Mouse (Mus musculus): ENCODE data around the gene Tlr9. TPM values are rescaled to one million over a fixed set of nuclear protein-coding genes. Genes with fewer than 3 reads are reported as not detected.

Tlr9 gene
- polyA plus RNA-seq, 1 experiment from 2014 or later, result 0.07 TPM

DNA sequence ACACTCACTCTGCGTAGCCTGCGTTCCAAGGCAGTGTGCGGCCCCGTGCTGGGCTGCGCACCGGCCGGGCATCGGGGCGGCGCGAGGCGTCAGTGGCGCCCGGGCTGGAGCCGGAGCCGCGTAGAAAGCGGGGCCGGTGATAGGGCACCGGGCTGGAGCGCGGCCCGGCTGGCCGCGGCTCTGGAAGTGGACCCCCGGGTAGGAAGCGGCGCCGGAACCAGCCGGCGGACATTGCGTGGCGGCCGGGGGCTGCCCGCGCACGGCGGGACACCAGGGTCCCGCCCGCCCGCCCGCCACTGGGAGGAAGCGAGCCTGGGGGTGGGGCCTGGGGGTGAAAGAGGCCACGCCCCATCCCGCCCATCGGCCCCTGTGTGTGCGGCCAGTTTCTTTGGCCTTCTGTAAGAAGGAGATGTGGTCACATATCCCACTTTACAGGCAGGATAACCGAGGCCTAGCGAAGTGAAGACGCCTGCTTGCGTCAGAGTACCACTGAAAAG lies 23.4 kb upstream of the Tlr9 start:
- ATAC-seq (ENCODE audit: low read depth) (peak; percentile 51), DNase-seq (ENCODE audit: low spot score) (peak; percentile 81)
- 0% methylated on average over 27 of the region's 51 CpGs for WGBS
- Histone ChIP-seq H3K27me3 (replicated peaks; ENCODE audit: control insufficient read depth, insufficient read depth, low read length) (no peaks in the 10 kb centered on the region), H3K27ac (replicated peaks; ENCODE audit: low read depth, low read length) (peak overlapping the region; percentile 44; the same call in 1 of the 2 replicates), H3K9ac (ENCODE audit: low read depth, low read length) (peak overlapping the region; percentile 82), H3K4me3 (ENCODE audit: low read depth, low read length) (peak overlapping the region; percentile 66), H3K9me3 (ENCODE audit: control insufficient read depth, low read length) (no peaks in the 10 kb centered on the region), H3K36me3 (ENCODE audit: control insufficient read depth, insufficient read depth, low read length) (peaks cover 21% of the 10 kb centered on the region), H3K4me2 (ENCODE audit: low read depth, low read length) (peak overlapping the region; percentile 73), H3K4me1 (ENCODE audit: control insufficient read depth, insufficient read depth, low read length) (peaks cover 20% of the 10 kb centered on the region)

DNA sequence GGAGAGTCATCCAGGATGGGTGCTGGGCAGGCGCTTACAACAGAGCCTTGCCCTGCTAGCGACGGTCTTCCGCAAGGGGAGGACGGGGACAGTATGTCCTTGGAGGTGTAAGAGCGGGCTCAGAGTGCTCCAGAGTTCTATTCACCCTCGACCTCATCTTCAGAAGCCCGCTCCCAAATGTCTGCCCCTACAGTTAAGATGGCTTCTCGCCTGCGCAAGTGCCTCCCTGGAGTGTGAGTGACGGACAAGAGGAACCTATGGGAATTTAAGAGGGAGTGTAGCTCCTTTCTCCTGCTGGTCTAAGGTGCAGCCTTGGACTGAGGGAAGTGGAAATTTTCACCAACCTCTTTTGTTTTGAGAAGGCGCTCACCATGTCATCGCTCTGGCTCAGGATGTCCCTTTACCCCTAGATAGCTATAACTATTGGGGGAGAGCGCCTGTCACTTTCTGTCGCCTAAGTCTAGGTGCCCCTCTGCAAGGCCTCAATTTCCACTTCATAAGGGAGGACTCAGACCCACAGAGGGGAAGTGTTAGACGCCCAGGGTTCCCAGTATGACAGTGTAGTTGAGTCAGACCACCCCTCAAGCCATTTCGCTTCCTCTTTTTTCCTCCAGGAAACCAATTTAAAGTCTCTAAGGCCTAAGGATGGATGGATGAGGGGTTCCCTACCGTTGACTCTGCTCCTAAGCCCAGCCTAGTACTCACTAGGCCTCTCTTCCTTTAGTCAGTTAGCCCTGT lies 22.7 kb upstream of the Tlr9 start, which contains the start of gene Ppm1m:
TSS of gene Ppm1m (minus strand) at position 212 of the 738 bp plus-strand sequence.
- H3K4me3 ChIP-seq (ENCODE audit: low read depth, low read length), result peak within 1 kb of the TSS; percentile 66
- ATAC-seq (ENCODE audit: low read depth) (no peak), DNase-seq (ENCODE audit: low spot score) (no peak)
- H3K27ac ChIP-seq (replicated peaks; ENCODE audit: low read depth, low read length), result peak within 1 kb of the TSS; percentile 44
- H3K36me3 ChIP-seq (ENCODE audit: control insufficient read depth, insufficient read depth, low read length), result peaks cover 21% of the 10 kb centered on the region
- H3K9me3 ChIP-seq (ENCODE audit: control insufficient read depth, low read length), result no peaks in the 10 kb centered on the region
- H3K4me2 ChIP-seq (ENCODE audit: low read depth, low read length), result peak within 1 kb of the TSS; percentile 73
- H3K27me3 ChIP-seq (replicated peaks; ENCODE audit: control insufficient read depth, insufficient read depth, low read length), result no peaks in the 10 kb centered on the region
- peak within 1 kb of the TSS; percentile 82 for H3K9ac ChIP-seq (ENCODE audit: low read depth, low read length)
- WGBS, result 43% methylated on average over 18 of the region's 18 CpGs
- peaks cover 25% of the 10 kb centered on the region for H3K4me1 ChIP-seq (ENCODE audit: control insufficient read depth, insufficient read depth, low read length)

DNA sequence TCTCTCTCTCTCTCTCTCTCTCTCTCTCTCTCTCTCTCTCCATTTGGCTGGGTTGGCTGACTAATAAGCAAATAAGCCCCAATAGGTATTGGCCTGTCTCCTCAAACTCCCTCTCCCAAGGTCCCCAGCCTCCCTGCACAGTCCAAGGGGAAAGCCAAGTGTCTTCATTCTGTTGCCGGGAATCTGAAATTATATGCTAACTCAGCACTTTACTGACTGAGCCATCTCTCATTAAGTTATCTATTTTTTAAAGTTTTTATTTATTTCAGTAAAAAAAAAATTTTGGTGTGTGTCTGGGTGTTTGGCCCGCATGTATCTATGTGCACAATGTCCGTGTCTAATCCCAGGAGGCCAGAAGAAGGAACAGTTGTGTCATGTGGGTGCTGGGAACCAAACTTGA lies 20.5 kb upstream of the Tlr9 start:
- Histone ChIP-seq H3K4me3 (ENCODE audit: low read depth, low read length) (peak overlapping the region; percentile 60; the same call in 1 of the 2 replicates), H3K9ac (ENCODE audit: low read depth, low read length) (no peak overlapping the region), H3K4me1 (ENCODE audit: control insufficient read depth, insufficient read depth, low read length) (peaks cover 25% of the 10 kb centered on the region), H3K36me3 (ENCODE audit: control insufficient read depth, insufficient read depth, low read length) (peaks cover 3% of the 10 kb centered on the region; the same call in 1 of the 2 replicates), H3K27ac (replicated peaks; ENCODE audit: low read depth, low read length) (no peak overlapping the region), H3K9me3 (ENCODE audit: control insufficient read depth, low read length) (no peaks in the 10 kb centered on the region), H3K27me3 (replicated peaks; ENCODE audit: control insufficient read depth, insufficient read depth, low read length) (no peaks in the 10 kb centered on the region), H3K4me2 (ENCODE audit: low read depth, low read length) (peak overlapping the region; percentile 62; the same call in 1 of the 2 replicates)
- ATAC-seq (ENCODE audit: low read depth) (no peak), DNase-seq (ENCODE audit: low spot score) (no peak)
- WGBS, result 87% methylated on average over 3 of the region's 3 CpGs

DNA sequence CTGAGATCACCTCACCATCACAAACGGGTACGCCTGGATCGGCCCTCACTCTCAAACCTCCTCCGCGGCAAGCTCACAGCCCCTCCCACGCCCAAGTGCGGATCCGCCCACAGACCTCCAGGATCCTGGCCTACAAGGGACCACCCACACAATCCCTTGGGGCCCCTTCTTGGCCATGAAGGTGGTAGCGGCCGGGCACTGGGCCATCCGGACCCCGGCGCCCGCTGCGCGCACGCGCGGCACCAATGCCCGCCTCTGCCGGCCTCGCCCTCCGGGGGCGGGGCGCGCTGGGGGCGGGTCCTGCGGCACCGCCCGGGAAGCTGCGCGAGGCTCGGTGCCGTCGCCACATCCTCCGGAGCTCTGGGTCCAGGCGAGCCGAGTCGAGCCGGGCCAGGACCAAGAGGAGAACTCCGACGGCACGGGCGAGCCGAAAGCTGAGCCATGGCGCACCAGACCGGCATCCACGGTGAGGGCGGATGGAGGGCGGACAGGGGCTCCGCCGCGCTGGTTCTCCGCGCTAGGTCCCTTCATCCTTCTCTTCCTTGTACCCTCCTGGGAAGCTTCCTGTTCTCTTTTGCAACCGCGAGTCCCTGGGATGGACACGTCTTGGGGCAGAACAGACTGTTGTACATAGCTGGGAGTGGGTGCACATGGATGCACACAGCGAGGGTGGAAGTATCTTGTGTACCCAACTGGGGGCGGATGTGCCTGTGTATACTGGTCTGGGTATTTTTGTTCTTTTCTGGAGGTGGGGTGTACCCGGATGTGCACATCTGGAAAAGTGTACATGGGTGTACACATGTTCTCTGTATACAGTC lies 19.4 kb upstream of the Tlr9 start, which contains the start of gene Twf2:
TSS of gene Twf2 (plus strand) at position 290 of the 818 bp plus-strand sequence.
- Histone ChIP-seq H3K27me3 (replicated peaks; ENCODE audit: control insufficient read depth, insufficient read depth, low read length) (no peaks in the 10 kb centered on the region), H3K4me3 (ENCODE audit: low read depth, low read length) (peak within 1 kb of the TSS; percentile 60), H3K4me1 (ENCODE audit: control insufficient read depth, insufficient read depth, low read length) (peaks cover 20% of the 10 kb centered on the region), H3K36me3 (ENCODE audit: control insufficient read depth, insufficient read depth, low read length) (0 out of 2 replicates have a peak, but pooled peaks cover 5% of the 10 kb centered on the region), H3K9ac (ENCODE audit: low read depth, low read length) (peak within 1 kb of the TSS; percentile 77), H3K27ac (replicated peaks; ENCODE audit: low read depth, low read length) (peak within 1 kb of the TSS; percentile 72), H3K4me2 (ENCODE audit: low read depth, low read length) (peak within 1 kb of the TSS; percentile 62), H3K9me3 (ENCODE audit: control insufficient read depth, low read length) (no peaks in the 10 kb centered on the region)
- DNase-seq (ENCODE audit: low spot score) (peak; percentile 96), ATAC-seq (ENCODE audit: low read depth) (peak; percentile 93)
- WGBS, result 2% methylated on average over 26 of the region's 61 CpGs

DNA sequence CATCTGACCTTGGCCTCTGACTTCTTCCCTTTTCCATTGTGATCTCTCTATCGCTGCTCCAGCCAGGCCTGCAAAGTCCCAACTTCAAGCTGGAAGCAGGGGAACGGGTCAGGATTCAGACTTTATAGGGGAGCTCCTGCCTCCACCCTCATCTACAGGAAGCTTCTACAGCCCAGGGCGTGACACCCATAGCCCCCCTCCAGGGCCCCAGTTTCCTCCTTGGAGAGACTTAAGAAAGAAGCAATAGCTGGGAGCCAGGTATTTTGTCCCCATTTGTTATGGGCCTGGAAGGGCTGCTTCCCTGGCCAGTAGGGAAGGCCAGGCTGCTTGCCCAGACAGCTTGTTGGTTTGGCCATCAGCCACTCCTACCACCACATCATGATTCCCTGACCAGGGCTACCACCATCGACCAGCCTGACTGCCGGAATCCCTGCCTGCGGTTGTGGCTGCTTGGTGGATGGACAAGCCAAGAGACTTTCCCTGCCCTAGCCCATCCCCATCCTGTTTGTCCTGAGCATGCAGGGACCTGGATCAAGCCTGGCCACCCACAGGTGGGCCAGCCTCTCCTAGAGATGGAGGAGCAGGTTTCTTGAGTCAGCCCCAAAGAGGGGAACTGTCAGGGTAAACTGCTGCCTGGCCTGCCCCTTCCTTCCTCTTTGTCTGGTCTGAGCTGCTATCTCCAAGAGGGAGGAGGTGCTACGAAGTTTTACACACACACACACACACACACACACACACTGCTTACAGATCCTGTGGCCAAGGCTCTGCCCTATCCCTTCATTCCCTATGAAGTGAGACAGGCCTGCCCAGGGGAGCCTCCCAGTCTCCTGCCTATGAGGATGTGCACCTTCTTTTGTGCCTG lies 18.2 kb upstream of the Tlr9 start:
- peaks cover 9% of the 10 kb centered on the region; the same call in 1 of the 2 replicates for H3K36me3 ChIP-seq (ENCODE audit: control insufficient read depth, insufficient read depth, low read length)
- peak overlapping the region; percentile 62 for H3K4me2 ChIP-seq (ENCODE audit: low read depth, low read length)
- DNase-seq (ENCODE audit: low spot score) (no peak), ATAC-seq (ENCODE audit: low read depth) (no peak)
- 77% methylated on average over 7 of the region's 7 CpGs for WGBS
- peak overlapping the region; percentile 77 for H3K9ac ChIP-seq (ENCODE audit: low read depth, low read length)
- no peaks in the 10 kb centered on the region for H3K27me3 ChIP-seq (replicated peaks; ENCODE audit: control insufficient read depth, insufficient read depth, low read length)
- H3K4me1 ChIP-seq (ENCODE audit: control insufficient read depth, insufficient read depth, low read length), result peaks cover 15% of the 10 kb centered on the region; the same call in 1 of the 2 replicates
- no peaks in the 10 kb centered on the region for H3K9me3 ChIP-seq (ENCODE audit: control insufficient read depth, low read length)
- H3K4me3 ChIP-seq (ENCODE audit: low read depth, low read length), result peak overlapping the region; percentile 60
- no peak overlapping the region for H3K27ac ChIP-seq (replicated peaks; ENCODE audit: low read depth, low read length)

DNA sequence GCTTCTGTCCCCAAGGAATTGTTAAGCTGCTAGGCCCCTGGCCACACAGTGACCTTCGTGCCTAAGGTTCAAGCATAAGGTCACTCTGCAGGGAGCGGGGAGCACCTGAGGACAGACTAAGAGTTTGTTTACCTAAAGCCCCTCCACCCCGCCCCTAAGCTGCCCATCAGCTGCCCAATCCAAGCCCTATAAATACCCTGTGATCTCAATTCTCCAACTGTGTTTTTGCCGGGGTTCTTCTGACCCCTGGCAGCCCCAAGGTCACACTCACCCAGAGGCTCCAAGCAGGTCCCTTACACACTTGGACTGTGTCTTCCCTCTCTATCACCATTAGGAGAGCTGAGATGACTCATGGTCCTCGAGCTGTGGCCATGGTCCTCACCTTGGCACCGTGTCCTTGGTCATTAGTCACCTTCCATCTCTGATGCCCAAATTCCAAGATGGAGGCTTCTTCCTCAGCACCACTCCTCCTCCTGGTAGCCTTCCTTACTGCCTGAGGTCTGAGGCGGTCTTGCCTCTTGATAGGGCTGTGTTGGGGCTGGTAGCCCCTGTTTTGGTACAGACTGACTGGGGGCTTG lies 16.6 kb upstream of the Tlr9 start:
- Histone ChIP-seq H3K4me1 (ENCODE audit: control insufficient read depth, insufficient read depth, low read length) (peaks cover 15% of the 10 kb centered on the region; the same call in 1 of the 2 replicates), H3K27ac (replicated peaks; ENCODE audit: low read depth, low read length) (no peak overlapping the region), H3K9me3 (ENCODE audit: control insufficient read depth, low read length) (no peaks in the 10 kb centered on the region), H3K4me3 (ENCODE audit: low read depth, low read length) (no peak overlapping the region), H3K4me2 (ENCODE audit: low read depth, low read length) (no peak overlapping the region), H3K27me3 (replicated peaks; ENCODE audit: control insufficient read depth, insufficient read depth, low read length) (no peaks in the 10 kb centered on the region), H3K9ac (ENCODE audit: low read depth, low read length) (no peak overlapping the region), H3K36me3 (ENCODE audit: control insufficient read depth, insufficient read depth, low read length) (peaks cover 12% of the 10 kb centered on the region; the same call in 1 of the 2 replicates)
- WGBS, result 75% methylated on average over 7 of the region's 7 CpGs
- no peak for DNase-seq (ENCODE audit: low spot score)
- no peak for ATAC-seq (ENCODE audit: low read depth)

DNA sequence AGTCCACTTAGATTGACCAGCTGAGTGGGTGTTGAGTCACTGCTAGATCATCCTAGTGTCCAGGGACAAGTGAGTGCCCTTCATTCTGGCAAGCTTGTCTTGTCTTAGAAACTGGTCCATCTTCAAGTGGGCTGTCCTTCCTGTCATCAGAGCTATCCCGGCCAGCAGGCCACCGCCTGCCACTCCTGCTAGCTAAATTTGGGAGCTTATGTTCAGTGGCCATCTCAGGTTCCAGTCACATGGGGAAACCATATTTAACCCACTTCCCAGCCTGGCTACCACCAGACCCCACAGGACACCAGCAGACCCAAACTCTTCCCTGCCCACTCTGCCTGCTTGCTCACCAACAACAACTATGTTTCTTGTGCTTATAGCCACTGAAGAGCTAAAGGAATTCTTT lies 15.9 kb upstream of the Tlr9 start:
- peaks cover 15% of the 10 kb centered on the region; the same call in 1 of the 2 replicates for H3K4me1 ChIP-seq (ENCODE audit: control insufficient read depth, insufficient read depth, low read length)
- H3K27me3 ChIP-seq (replicated peaks; ENCODE audit: control insufficient read depth, insufficient read depth, low read length), result no peaks in the 10 kb centered on the region
- H3K9ac ChIP-seq (ENCODE audit: low read depth, low read length), result no peak overlapping the region
- 67% methylated on average over 2 of the region's 2 CpGs for WGBS
- H3K27ac ChIP-seq (replicated peaks; ENCODE audit: low read depth, low read length), result no peak overlapping the region
- H3K36me3 ChIP-seq (ENCODE audit: control insufficient read depth, insufficient read depth, low read length), result peaks cover 12% of the 10 kb centered on the region; the same call in 1 of the 2 replicates
- no peak overlapping the region for H3K4me2 ChIP-seq (ENCODE audit: low read depth, low read length)
- no peaks in the 10 kb centered on the region for H3K9me3 ChIP-seq (ENCODE audit: control insufficient read depth, low read length)
- DNase-seq (ENCODE audit: low spot score) (no peak), ATAC-seq (ENCODE audit: low read depth) (no peak)
- H3K4me3 ChIP-seq (ENCODE audit: low read depth, low read length), result no peak overlapping the region
